Mouse (Mus musculus) bone marrow, adult 2 months (tissue): ENCODE data around the gene Swt1. TPM values are rescaled to one million over a fixed set of nuclear protein-coding genes. Genes with fewer than 3 reads are reported as not detected.

ENCODE experiments used
- H3K27ac ChIP-seq: fragments of 200-500 bp; 2 replicates; pipeline ENCODE4 v1.5.1; 2012; ENCODE audit warnings: low read depth, mild to moderate bottlenecking, control low read depth, inconsistent platforms, low read length; ENCODE audit not compliant: control insufficient read depth, poor library complexity, insufficient read depth
- H3K4me1 ChIP-seq: fragments of 200-500 bp; 2 replicates; pipeline ENCODE4 v1.6.1; 2011; ENCODE audit warnings: low read length; ENCODE audit not compliant: control insufficient read depth, insufficient read depth
- H3K4me3 ChIP-seq: fragments of 200-500 bp; replicated peaks from 2 replicates; pipeline ENCODE3; 2011; ENCODE audit warnings: mild to moderate bottlenecking, low read depth, low read length, control low read depth; ENCODE audit not compliant: control insufficient read depth
- CTCF ChIP-seq: fragments of 200-500 bp; IDR thresholded peaks from 2 replicates; pipeline ENCODE4 v1.5.1; 2011; ENCODE audit warnings: low read length, control low read depth; ENCODE audit not compliant: control insufficient read depth, insufficient read depth
- POLR2A ChIP-seq: fragments of 200-500 bp; IDR thresholded peaks from 2 replicates; pipeline ENCODE4 v1.6.1; 2011; ENCODE audit warnings: low read depth, mild to moderate bottlenecking, control low read depth, low read length, borderline replicate concordance; ENCODE audit not compliant: control insufficient read depth
- WGBS: fragments of 180-500 bp; shearing (Covaris S2); methylation state at CpG from one replicate; pipeline ENCODE4 v1.1.7; 2018; 5-methylcytosine and 5-hydroxymethylcytosine counted together
- polyA plus RNA-seq: library from polyadenylated mRNA; stranded (reverse); fragments of >200 nt; gene quantifications from 2 replicates; pipeline ENCODE4 v1.2.4, GENCODE M21; 2011; ENCODE audit warnings: low replicate concordance; ENCODE audit not compliant: missing spikeins, insufficient read depth, insufficient read length

The Swt1 gene
- polyA plus RNA-seq, 1 experiment = 9.1 TPM

DNA sequence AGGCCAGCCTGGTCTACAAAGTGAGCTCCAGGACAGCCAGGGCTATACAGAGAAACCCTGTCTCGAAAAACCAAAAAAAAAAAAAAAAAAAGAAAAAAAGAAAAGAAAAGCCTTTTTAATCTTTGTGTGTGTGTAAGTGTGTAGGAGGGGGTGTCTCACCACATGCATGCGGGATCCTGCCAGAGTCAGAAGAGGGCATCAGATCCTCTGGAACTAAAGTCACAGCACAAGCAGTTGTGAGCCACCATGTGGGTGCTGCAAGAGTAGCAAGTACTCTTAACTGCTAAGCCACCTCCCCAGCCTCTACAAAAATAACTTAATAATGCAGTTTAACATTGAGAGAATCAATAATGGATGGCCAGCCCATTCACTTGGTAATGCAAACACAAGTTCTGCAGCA, 22.6 kb upstream of the Swt1 start:
- 71% methylated on average over 2 of the region's 2 CpGs for WGBS
- TF ChIP-seq POLR2A (no peak), CTCF (no peak)

DNA sequence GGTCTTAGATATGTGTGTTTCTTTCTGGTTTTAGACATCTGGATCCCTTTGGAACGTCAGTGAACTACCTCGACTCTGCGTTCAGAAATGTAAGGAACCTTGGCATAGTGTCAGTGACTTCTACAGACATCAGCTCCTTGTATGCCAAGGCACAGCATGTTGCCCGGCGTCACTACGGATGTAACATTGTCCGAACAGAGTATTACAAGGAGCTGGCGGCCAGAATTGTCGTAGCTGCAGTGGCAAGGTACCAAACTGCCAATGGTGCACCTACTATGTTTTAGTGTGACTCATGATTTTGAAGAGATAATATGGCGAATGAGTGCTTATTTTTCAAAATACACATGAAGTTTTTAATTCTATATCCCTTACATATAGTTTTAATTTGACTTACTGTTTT, 21.6 kb upstream of the Swt1 start:
- no peaks in the 10 kb centered on the region for H3K4me1 ChIP-seq
- WGBS = 92% methylated on average over 10 of the region's 10 CpGs
- TF ChIP-seq POLR2A (no peak), CTCF (no peak)
- no peak overlapping the region for H3K4me3 ChIP-seq
- no peak overlapping the region for H3K27ac ChIP-seq

More for the DNA sequence above, 22.6 kb upstream of the Swt1 start:
- no peaks in the 10 kb centered on the region for H3K4me1 ChIP-seq
- H3K27ac ChIP-seq = no peak overlapping the region
- no peak overlapping the region for H3K4me3 ChIP-seq

GRCm38 (mm10) chr1:151435431-151435830, 7.2 kb upstream of the Swt1 start:
- no peak overlapping the region for H3K27ac ChIP-seq
- TF ChIP-seq POLR2A = no peak
- no peak for TF ChIP-seq CTCF
- no peaks in the 10 kb centered on the region for H3K4me1 ChIP-seq
- H3K4me3 ChIP-seq = no peak overlapping the region
- 89% methylated on average over 6 of the region's 6 CpGs for WGBS

GRCm38 (mm10) chr1:151429316-151429715, 1.1 kb upstream of the Swt1 start:
- H3K27ac ChIP-seq = no peak overlapping the region
- WGBS = 26% methylated on average over 9 of the region's 9 CpGs
- no peak for TF ChIP-seq CTCF
- no peak for TF ChIP-seq POLR2A

DNA sequence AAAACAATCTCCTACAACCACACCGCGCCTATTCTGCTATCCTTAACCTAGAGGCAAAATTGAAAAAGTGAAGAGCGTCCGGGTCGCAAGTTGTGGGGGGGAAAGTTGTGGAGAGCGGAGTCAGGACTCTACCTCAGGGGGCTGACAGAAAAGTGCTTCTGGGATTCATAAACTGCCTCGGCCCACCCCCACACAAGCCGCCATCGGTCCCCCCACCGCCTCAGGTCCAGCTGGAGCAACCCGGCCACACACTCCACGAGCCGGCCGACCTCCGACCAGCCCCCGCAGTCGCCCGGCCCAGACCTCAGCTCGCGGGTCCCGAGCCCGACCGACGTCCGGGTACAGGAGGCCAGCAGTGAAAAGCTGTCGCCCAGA, 380 bp downstream of the Swt1 start:
- peak overlapping the region; percentile 88 for H3K4me3 ChIP-seq
- WGBS = under 1% methylated on average over 26 of the region's 26 CpGs
- TF ChIP-seq CTCF (no peak), POLR2A (no peak)
- peak overlapping the region; percentile 66 for H3K27ac ChIP-seq
- H3K4me1 ChIP-seq = no peaks in the 10 kb centered on the region; the same call in 1 of the 2 replicates

More at GRCm38 (mm10) chr1:151429316-151429715, 1.1 kb upstream of the Swt1 start:
- Histone ChIP-seq H3K4me3 (peak overlapping the region; percentile 88), H3K4me1 (no peaks in the 10 kb centered on the region; the same call in 1 of the 2 replicates)

GRCm38 (mm10) chr1:151426947-151427600, 1.2 kb downstream of the Swt1 start:
- no peak overlapping the region for H3K27ac ChIP-seq
- no peaks in the 10 kb centered on the region; the same call in 1 of the 2 replicates for H3K4me1 ChIP-seq
- peak overlapping the region; percentile 42 for H3K4me3 ChIP-seq
- TF ChIP-seq CTCF (no peak), POLR2A (no peak)
- WGBS = 36% methylated on average over 7 of the region's 7 CpGs

GRCm38 (mm10) chr1:151422178-151422577, 6.1 kb downstream of the Swt1 start:
- 12% methylated on average over 3 of the region's 3 CpGs for WGBS
- H3K4me3 ChIP-seq = no peak overlapping the region
- no peaks in the 10 kb centered on the region for H3K4me1 ChIP-seq
- H3K27ac ChIP-seq = no peak overlapping the region
- TF ChIP-seq CTCF (no peak), POLR2A (no peak)

DNA sequence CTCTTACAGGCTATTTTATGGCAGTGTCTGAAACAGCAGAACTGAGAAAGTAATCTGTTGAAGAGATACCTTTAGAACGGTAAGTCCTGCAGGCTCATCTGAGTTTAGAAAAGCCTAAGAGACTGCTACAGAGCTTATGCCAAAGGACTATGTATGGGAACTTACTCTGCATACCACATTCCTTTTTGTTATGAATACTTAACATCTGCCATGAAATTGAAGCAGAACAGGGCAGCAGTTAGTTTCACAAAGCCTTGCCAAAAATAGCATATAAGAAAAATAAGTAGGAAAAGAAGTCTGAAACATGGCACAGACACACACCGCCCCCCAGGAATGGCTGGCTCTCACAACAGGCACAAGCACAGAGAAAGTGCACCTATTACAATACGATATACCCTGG, 18.4 kb downstream of the Swt1 start:
- no peak for TF ChIP-seq POLR2A
- TF ChIP-seq CTCF = no peak
- 93% methylated on average over 3 of the region's 3 CpGs for WGBS
- Histone ChIP-seq H3K4me1 (no peaks in the 10 kb centered on the region), H3K4me3 (no peak overlapping the region), H3K27ac (no peak overlapping the region)

- 87% methylated on average over 1 of the region's 1 CpGs for WGBS
- no peaks in the 10 kb centered on the region for H3K4me1 ChIP-seq
- no peak overlapping the region for H3K27ac ChIP-seq
- peak; percentile 34; the same call in 1 of the 2 replicates for TF ChIP-seq CTCF
- no peak for TF ChIP-seq POLR2A
- H3K4me3 ChIP-seq = no peak overlapping the region
Measured at GRCm38 (mm10) chr1:151390029-151390428, 38.2 kb downstream of the Swt1 start.
